Mouse (Mus musculus): ENCODE data around the gene Tac4. TPM values are rescaled to one million over a fixed set of nuclear protein-coding genes. Genes with fewer than 3 reads are reported as not detected.

Gene Tac4
- polyA plus RNA-seq, 1 experiment from 2014 or later = not detected

DNA sequence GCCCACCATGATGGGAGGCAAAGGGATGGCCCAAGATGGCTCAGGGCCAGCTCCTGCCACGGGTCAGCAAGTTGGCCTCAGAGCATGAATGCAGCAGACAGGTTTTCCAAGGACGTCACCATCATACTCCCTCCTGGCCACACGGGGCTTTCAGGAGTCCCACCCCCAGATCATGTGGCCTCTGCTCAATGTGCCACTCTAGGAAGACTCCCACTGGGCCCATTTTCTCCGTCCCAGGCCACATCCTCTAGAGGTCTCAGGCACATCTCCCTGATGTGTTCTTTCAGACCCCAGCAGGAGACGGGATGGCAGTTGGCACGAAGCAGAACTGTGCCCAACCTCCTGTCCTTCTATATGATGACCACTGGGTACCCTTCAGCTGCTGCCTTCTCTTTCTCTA lies 18.7 kb upstream of the Tac4 start:
- 59% methylated on average over 6 of the region's 6 CpGs for WGBS (ENCODE audit: insufficient replicate concordance)
- no peak overlapping the region for H3K4me2 ChIP-seq (ENCODE audit: low read depth, low read length)
- H3K4me3 ChIP-seq (ENCODE audit: low read depth, low read length) = no peak overlapping the region
- H3K9me3 ChIP-seq (ENCODE audit: low read length) = no peaks in the 10 kb centered on the region
- H3K27me3 ChIP-seq (ENCODE audit: insufficient read depth, low read length) = 0 out of 2 replicates have a peak, but pooled peaks cover 3% of the 10 kb centered on the region
- no peak for TF ChIP-seq EP300 (IDR thresholded peaks at IDR 0.05; ENCODE audit: low read depth)
- no peak for TF ChIP-seq CTCF (IDR thresholded peaks at IDR 0.05; ENCODE audit: low read depth)
- H3K27ac ChIP-seq (ENCODE audit: low read depth) = no peak overlapping the region
- H3K9ac ChIP-seq (replicated peaks) = no peak overlapping the region
- DNase-seq (no peak), ATAC-seq (no peak)
- no peaks in the 10 kb centered on the region for H3K4me1 ChIP-seq (ENCODE audit: insufficient read depth)
- no peaks in the 10 kb centered on the region for H3K36me3 ChIP-seq (replicated peaks; ENCODE audit: insufficient read depth, low read length)

DNA sequence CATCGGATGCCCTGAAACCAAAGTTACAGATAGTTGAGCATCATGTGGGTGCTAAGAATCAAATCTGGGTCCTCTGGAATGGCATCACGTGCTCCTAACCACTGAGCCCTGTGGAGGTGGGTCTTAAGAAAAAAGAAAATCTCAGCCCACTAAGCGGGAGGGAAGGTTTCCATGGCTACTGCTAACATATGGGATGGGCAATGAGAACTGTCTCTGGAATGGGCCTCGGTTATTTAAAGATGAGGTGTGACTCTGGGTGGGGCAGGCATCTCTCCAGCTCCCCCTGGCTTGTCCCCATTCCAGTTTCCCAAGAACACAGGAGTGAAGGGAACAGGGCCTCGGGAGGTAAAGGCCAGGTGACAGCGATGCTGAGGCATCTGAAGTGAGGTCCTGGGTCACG lies 15.9 kb upstream of the Tac4 start:
- Histone ChIP-seq H3K9me3 (ENCODE audit: low read length) (no peaks in the 10 kb centered on the region), H3K27ac (ENCODE audit: low read depth) (no peak overlapping the region), H3K9ac (replicated peaks) (no peak overlapping the region), H3K27me3 (ENCODE audit: insufficient read depth, low read length) (peaks cover 4% of the 10 kb centered on the region; the same call in 1 of the 2 replicates), H3K4me3 (ENCODE audit: low read depth, low read length) (no peak overlapping the region), H3K4me2 (ENCODE audit: low read depth, low read length) (no peak overlapping the region), H3K36me3 (replicated peaks; ENCODE audit: insufficient read depth, low read length) (no peaks in the 10 kb centered on the region), H3K4me1 (ENCODE audit: insufficient read depth) (no peaks in the 10 kb centered on the region)
- WGBS (ENCODE audit: insufficient replicate concordance) = 63% methylated on average over 7 of the region's 7 CpGs
- no peak for DNase-seq
- TF ChIP-seq EP300 (IDR thresholded peaks at IDR 0.05; ENCODE audit: low read depth) (no peak), CTCF (IDR thresholded peaks at IDR 0.05; ENCODE audit: low read depth) (no peak)
- no peak for ATAC-seq

DNA sequence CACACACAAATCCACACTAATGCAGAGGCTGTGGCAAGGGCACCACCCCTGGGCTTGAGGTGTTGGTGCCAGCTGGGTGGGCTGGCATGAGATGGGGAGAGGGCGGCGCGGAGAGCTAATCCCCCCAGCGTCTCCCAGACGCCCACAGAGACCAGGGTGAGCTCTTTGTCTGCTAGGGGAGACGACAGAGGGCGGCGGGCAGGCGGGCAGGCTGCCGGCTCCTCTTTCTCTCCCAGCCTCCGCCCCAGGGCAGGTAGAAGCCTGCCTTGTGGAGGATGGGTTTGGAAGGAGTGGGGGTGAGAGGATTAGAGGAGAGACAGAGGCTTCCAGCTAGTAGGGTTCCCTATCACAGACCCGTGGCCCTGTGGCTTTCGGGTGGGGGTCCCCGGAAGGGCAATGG lies 14.3 kb upstream of the Tac4 start:
- DNase-seq = no peak
- Histone ChIP-seq H3K27me3 (ENCODE audit: insufficient read depth, low read length) (peaks cover 4% of the 10 kb centered on the region; the same call in 1 of the 2 replicates), H3K27ac (ENCODE audit: low read depth) (no peak overlapping the region), H3K36me3 (replicated peaks; ENCODE audit: insufficient read depth, low read length) (no peaks in the 10 kb centered on the region), H3K9ac (replicated peaks) (no peak overlapping the region), H3K4me3 (ENCODE audit: low read depth, low read length) (no peak overlapping the region), H3K4me2 (ENCODE audit: low read depth, low read length) (no peak overlapping the region), H3K4me1 (ENCODE audit: insufficient read depth) (no peaks in the 10 kb centered on the region), H3K9me3 (ENCODE audit: low read length) (no peaks in the 10 kb centered on the region)
- TF ChIP-seq EP300 (IDR thresholded peaks at IDR 0.05; ENCODE audit: low read depth) = no peak
- TF ChIP-seq CTCF (IDR thresholded peaks at IDR 0.05; ENCODE audit: low read depth) = no peak
- WGBS (ENCODE audit: insufficient replicate concordance) = 73% methylated on average over 14 of the region's 14 CpGs
- no peak for ATAC-seq

DNA sequence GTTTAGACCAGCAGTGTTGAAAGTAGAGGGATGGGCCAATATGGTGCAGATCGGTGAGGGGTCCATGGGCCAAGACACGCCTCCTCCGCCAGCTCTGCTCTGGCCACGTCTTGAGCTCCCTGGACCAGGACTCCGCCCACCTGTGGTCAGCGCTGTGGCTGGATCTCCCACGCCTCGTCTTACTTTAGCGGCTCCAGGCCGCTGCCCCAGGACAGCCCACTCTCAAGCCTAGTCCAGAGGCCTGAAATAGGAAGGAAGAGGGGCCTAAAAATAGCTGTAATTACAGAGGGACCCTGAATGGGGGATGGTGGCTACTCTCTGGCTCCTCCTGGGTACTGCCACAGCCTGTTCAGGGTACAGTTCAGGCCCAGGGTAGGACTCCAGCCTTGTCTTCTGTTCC lies 11.2 kb upstream of the Tac4 start:
- TF ChIP-seq CTCF (IDR thresholded peaks at IDR 0.05; ENCODE audit: low read depth) = no peak
- no peak for TF ChIP-seq EP300 (IDR thresholded peaks at IDR 0.05; ENCODE audit: low read depth)
- no peak for ATAC-seq
- Histone ChIP-seq H3K4me3 (ENCODE audit: low read depth, low read length) (no peak overlapping the region), H3K27ac (ENCODE audit: low read depth) (no peak overlapping the region), H3K4me1 (ENCODE audit: insufficient read depth) (peaks cover 2% of the 10 kb centered on the region; the same call in 1 of the 2 replicates), H3K4me2 (ENCODE audit: low read depth, low read length) (no peak overlapping the region), H3K9me3 (ENCODE audit: low read length) (no peaks in the 10 kb centered on the region), H3K36me3 (replicated peaks; ENCODE audit: insufficient read depth, low read length) (no peaks in the 10 kb centered on the region), H3K27me3 (ENCODE audit: insufficient read depth, low read length) (peaks cover 4% of the 10 kb centered on the region; the same call in 1 of the 2 replicates), H3K9ac (replicated peaks) (no peak overlapping the region)
- 23% methylated on average over 10 of the region's 10 CpGs for WGBS (ENCODE audit: insufficient replicate concordance)
- DNase-seq = no peak

DNA sequence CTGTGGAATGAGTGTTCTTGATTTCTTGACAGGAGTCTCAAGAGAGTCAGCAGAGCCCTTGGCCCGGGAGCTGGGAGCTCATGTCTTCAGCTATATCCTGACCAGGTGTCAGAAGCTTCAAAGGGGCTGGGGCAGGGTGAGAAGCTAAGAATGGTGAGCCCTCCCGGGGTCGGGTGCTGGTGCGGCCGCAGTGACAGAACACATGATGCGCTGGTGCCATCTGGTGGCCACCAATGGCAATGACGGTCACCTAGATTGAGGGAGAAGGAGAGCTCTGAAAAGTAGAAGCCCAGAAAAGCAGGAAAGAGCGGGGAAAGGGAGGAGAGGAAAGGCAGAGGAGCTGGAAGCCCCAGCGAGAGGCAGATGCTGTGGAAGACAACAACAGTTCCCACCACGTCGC lies 10.0 kb upstream of the Tac4 start:
- no peaks in the 10 kb centered on the region for H3K36me3 ChIP-seq (replicated peaks; ENCODE audit: insufficient read depth, low read length)
- H3K4me3 ChIP-seq (ENCODE audit: low read depth, low read length) = no peak overlapping the region
- WGBS (ENCODE audit: insufficient replicate concordance) = 5% methylated on average over 11 of the region's 11 CpGs
- ATAC-seq (0 out of 2 replicates have a peak, but pooled peaks have one; percentile 43), DNase-seq (peak; percentile 82)
- peak overlapping the region; percentile 65 for H3K27ac ChIP-seq (ENCODE audit: low read depth)
- H3K9me3 ChIP-seq (ENCODE audit: low read length) = no peaks in the 10 kb centered on the region
- H3K9ac ChIP-seq (replicated peaks) = no peak overlapping the region
- H3K27me3 ChIP-seq (ENCODE audit: insufficient read depth, low read length) = peaks cover 4% of the 10 kb centered on the region; the same call in 1 of the 2 replicates
- TF ChIP-seq CTCF (IDR thresholded peaks at IDR 0.05; ENCODE audit: low read depth) (peak; percentile 95), EP300 (IDR thresholded peaks at IDR 0.05; ENCODE audit: low read depth) (no peak)
- peaks cover 2% of the 10 kb centered on the region; the same call in 1 of the 2 replicates for H3K4me1 ChIP-seq (ENCODE audit: insufficient read depth)
- no peak overlapping the region for H3K4me2 ChIP-seq (ENCODE audit: low read depth, low read length)

DNA sequence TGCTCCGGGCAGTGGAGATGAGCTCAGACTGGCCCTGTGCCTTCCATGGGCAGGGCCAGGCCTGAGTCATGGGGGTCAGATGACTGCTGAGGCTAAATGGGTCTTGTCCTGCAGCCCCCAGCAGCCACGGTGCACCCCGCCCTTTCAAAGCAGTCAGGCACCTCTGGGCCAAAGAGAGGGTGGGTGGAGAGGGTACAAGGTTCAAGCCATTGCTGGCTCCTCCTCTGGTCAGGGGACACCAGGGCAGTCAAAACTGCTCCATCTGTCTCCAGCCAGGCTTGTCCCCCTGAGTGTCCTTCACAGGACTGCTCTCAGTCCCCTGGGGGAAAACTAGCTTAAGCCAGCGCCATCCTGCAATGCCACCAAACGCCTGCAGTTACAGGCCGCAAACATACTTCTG lies 9.2 kb upstream of the Tac4 start:
- H3K9ac ChIP-seq (replicated peaks) = no peak overlapping the region
- 69% methylated on average over 6 of the region's 6 CpGs for WGBS (ENCODE audit: insufficient replicate concordance)
- no peak overlapping the region for H3K4me2 ChIP-seq (ENCODE audit: low read depth, low read length)
- H3K27ac ChIP-seq (ENCODE audit: low read depth) = peak overlapping the region; percentile 65
- TF ChIP-seq CTCF (IDR thresholded peaks at IDR 0.05; ENCODE audit: low read depth) (peak; percentile 12; the same call in 1 of the 2 replicates), EP300 (IDR thresholded peaks at IDR 0.05; ENCODE audit: low read depth) (no peak)
- peaks cover 4% of the 10 kb centered on the region; the same call in 1 of the 2 replicates for H3K27me3 ChIP-seq (ENCODE audit: insufficient read depth, low read length)
- no peak overlapping the region for H3K4me3 ChIP-seq (ENCODE audit: low read depth, low read length)
- DNase-seq (peak; percentile 52), ATAC-seq (peak; percentile 82)
- peaks cover 2% of the 10 kb centered on the region; the same call in 1 of the 2 replicates for H3K4me1 ChIP-seq (ENCODE audit: insufficient read depth)
- no peaks in the 10 kb centered on the region for H3K9me3 ChIP-seq (ENCODE audit: low read length)
- H3K36me3 ChIP-seq (replicated peaks; ENCODE audit: insufficient read depth, low read length) = no peaks in the 10 kb centered on the region

Data from liver, postnatal 0 days (tissue).